Mouse (Mus musculus): ENCODE measurements around the gene Hpca. TPM values are rescaled to one million over a fixed set of nuclear protein-coding genes. Genes with fewer than 3 reads are reported as not detected.

Hpca gene
- polyA plus RNA-seq, 1 experiment from 2014 or later: 1.7 TPM

DNA sequence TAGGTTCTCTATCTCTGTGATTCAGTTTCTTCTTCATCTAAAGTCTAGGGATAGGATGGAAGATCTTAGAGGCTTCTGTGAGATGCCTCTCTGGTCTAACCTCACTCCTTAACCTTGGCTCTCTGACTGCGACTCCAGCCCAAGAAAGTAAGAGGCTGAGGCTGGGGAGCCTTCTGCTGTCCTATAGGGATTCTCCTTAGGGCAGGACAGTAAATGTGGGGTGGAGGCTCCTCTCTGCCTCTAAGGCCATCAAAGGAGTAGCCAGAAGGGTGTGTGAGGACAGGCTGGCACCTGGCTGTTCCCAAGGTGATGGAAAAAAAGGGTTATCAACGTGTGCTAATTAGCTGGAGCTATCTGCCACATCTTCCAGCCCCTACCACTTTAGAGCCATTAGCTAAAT, 13.8 kb upstream of the Hpca start:
- no peak overlapping the region for H3K9ac ChIP-seq
- H3K27me3 ChIP-seq (ENCODE audit: insufficient read depth, low read length): peaks cover 30% of the 10 kb centered on the region
- no peak overlapping the region for H3K4me2 ChIP-seq
- no peak for TF ChIP-seq CTCF (IDR thresholded peaks at IDR 0.05; ENCODE audit: low read depth)
- WGBS: 54% methylated on average over 2 of the region's 2 CpGs
- no peaks in the 10 kb centered on the region for H3K36me3 ChIP-seq (ENCODE audit: insufficient read depth)
- 0 out of 2 replicates have a peak, but pooled peaks cover 2% of the 10 kb centered on the region for H3K4me1 ChIP-seq (ENCODE audit: insufficient read depth)
- H3K9me3 ChIP-seq (ENCODE audit: low read depth, low read length): no peaks in the 10 kb centered on the region
- no peak overlapping the region for H3K27ac ChIP-seq (ENCODE audit: low read depth)
- DNase-seq: no peak
- ATAC-seq (ENCODE audit: insufficient read depth): no peak
- H3K4me3 ChIP-seq (ENCODE audit: low read depth, low read length): no peak overlapping the region

DNA sequence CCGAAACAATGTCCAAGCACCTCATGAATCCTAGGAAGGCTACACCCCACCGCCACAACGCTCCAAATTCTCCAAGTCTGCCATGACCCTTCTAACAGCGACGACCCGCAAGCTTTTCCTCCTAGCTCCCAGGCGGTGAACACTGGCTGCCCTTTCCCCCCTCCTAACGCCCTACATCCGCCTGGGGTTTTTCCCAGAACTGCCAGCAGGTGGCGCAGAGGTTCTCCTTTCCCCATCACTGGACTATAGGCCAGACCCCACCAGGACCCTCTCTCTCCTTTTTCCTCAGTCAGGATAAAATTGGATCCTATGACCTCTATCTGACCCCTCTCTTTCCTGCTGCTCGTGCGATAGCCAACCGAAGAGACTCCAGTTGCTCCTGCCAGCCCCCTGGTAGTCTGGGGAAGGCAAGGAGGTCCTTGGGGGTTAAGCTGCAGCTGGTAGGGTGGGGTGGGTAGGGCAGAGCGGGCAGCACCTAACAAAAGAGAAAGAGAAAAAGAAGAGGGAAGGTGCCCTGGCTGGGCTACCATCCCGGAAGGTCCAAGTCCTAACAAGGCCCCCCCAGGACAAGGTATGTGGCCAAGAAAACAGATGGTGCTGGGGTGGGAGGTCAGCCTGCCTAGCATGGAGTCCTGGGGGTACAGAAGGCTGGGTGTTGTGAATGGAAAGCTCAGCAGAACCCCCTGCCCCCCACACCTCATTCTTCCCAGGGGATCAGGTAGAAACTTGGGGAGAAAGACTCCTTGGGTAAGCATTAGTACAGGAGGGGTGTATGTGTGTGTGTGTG, 13.2 kb upstream of the Hpca start:
- Histone ChIP-seq H3K36me3 (ENCODE audit: insufficient read depth) (no peaks in the 10 kb centered on the region), H3K27ac (ENCODE audit: low read depth) (no peak overlapping the region), H3K9me3 (ENCODE audit: low read depth, low read length) (no peaks in the 10 kb centered on the region), H3K27me3 (ENCODE audit: insufficient read depth, low read length) (peaks cover 30% of the 10 kb centered on the region), H3K4me1 (ENCODE audit: insufficient read depth) (0 out of 2 replicates have a peak, but pooled peaks cover 6% of the 10 kb centered on the region), H3K9ac (no peak overlapping the region), H3K4me2 (peak overlapping the region; percentile 44), H3K4me3 (ENCODE audit: low read depth, low read length) (no peak overlapping the region)
- DNase-seq: peak; percentile 89
- 8% methylated on average over 15 of the region's 15 CpGs for whole genome bisulfite sequencing
- peak; percentile 90 for TF ChIP-seq CTCF (IDR thresholded peaks at IDR 0.05; ENCODE audit: low read depth)
- peak; percentile 38; the same call in 1 of the 2 replicates for ATAC-seq (ENCODE audit: insufficient read depth)

DNA sequence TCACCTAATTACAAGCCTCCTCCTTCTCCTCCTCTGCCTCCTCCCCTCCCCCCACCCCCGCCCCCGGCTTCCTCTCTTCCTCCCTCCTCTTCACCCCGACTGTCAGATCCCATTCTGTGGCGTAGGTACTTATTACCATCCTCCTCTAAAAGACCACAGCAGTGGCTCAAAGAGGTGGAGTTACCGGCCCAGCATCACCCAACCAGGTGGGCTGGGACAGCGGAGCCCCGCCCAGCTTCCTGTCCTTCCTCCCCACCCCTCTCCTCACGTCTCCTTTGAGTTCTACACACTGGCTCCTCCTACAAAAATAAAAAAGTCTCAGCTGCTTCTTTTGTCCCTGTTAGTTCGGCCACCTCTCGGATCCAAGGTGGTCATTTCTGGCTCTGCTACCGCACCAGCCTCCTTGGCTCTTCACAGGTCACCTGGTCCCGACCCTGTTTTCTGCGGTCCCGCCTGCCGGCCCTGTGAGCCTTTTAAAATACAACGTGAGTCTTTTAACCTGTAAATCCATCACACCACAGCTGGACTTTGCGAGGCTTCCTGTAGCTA, 9.0 kb upstream of the Hpca start:
- no peaks in the 10 kb centered on the region for H3K9me3 ChIP-seq (ENCODE audit: low read depth, low read length)
- H3K4me2 ChIP-seq: peak overlapping the region; percentile 56
- WGBS: 3% methylated on average over 17 of the region's 17 CpGs
- peaks cover 7% of the 10 kb centered on the region; the same call in 1 of the 2 replicates for H3K27me3 ChIP-seq (ENCODE audit: insufficient read depth, low read length)
- DNase-seq: peak; percentile 66
- no peak overlapping the region for H3K27ac ChIP-seq (ENCODE audit: low read depth)
- peaks cover 13% of the 10 kb centered on the region; the same call in 1 of the 2 replicates for H3K4me1 ChIP-seq (ENCODE audit: insufficient read depth)
- H3K36me3 ChIP-seq (ENCODE audit: insufficient read depth): no peaks in the 10 kb centered on the region
- peak; percentile 42; the same call in 1 of the 2 replicates for ATAC-seq (ENCODE audit: insufficient read depth)
- peak overlapping the region; percentile 25 for H3K4me3 ChIP-seq (ENCODE audit: low read depth, low read length)
- peak overlapping the region; percentile 8; the same call in 1 of the 2 replicates for H3K9ac ChIP-seq
- no peak for TF ChIP-seq CTCF (IDR thresholded peaks at IDR 0.05; ENCODE audit: low read depth)

DNA sequence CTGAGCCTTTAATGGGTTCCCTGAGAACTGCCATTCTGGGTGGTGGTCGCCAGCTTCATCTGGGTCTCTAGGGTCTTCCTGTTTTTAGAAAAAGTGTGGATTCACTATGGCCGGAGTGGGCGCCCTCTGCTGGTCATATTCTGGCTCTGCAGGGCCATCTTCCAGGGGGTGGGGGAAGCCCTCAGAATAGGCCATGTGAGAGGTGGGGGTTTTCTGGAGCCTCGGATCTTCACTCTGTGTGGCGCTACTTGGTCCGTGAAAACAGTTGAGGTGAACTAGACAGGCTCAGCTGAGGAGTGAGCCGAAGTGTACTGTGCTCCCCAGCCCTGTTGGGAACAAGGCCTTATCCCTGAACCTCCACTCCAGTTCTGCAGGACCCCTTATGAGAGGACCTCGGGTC, 8.3 kb upstream of the Hpca start:
- WGBS: 5% methylated on average over 8 of the region's 8 CpGs
- DNase-seq: peak; percentile 75

DNA sequence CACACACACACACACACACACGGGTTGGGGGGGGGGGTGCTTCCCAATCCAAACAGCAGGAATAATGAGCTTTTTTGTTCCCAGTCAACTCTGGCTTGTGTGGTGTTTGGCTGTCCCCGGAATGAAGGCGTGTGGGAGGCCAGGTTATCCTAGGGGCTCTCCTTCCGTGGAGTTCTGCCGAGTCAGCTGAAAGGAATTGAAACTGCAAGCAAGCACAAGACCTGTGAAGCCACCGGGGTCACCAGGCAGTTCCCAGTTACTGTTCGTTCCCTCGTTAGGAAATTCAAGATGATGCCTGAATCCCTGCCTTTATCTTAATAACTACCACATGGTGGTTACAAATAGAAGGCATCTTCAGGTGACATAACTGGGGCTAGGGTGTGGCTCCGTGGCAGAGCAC, 7.6 kb upstream of the Hpca start:
- no peak overlapping the region for H3K4me3 ChIP-seq (ENCODE audit: low read depth, low read length)
- ATAC-seq (ENCODE audit: insufficient read depth) (no peak), DNase-seq (no peak)
- 30% methylated on average over 9 of the region's 9 CpGs for WGBS
- H3K27ac ChIP-seq (ENCODE audit: low read depth): no peak overlapping the region
- H3K4me2 ChIP-seq: no peak overlapping the region
- no peak overlapping the region for H3K9ac ChIP-seq
- no peaks in the 10 kb centered on the region for H3K9me3 ChIP-seq (ENCODE audit: low read depth, low read length)
- no peak for TF ChIP-seq CTCF (IDR thresholded peaks at IDR 0.05; ENCODE audit: low read depth)
- no peaks in the 10 kb centered on the region for H3K36me3 ChIP-seq (ENCODE audit: insufficient read depth)
- H3K4me1 ChIP-seq (ENCODE audit: insufficient read depth): peaks cover 16% of the 10 kb centered on the region; the same call in 1 of the 2 replicates
- H3K27me3 ChIP-seq (ENCODE audit: insufficient read depth, low read length): peaks cover 11% of the 10 kb centered on the region; the same call in 1 of the 2 replicates

More for the DNA sequence above, 8.3 kb upstream of the Hpca start:
- H3K9ac ChIP-seq: no peak overlapping the region
- H3K9me3 ChIP-seq (ENCODE audit: low read depth, low read length): no peaks in the 10 kb centered on the region
- no peak overlapping the region; the same call in 1 of the 2 replicates for H3K4me3 ChIP-seq (ENCODE audit: low read depth, low read length)
- TF ChIP-seq CTCF (IDR thresholded peaks at IDR 0.05; ENCODE audit: low read depth): peak; percentile 84
- H3K4me1 ChIP-seq (ENCODE audit: insufficient read depth): peaks cover 16% of the 10 kb centered on the region; the same call in 1 of the 2 replicates
- 0 out of 2 replicates have a peak overlapping the region, but pooled peaks have one; percentile 4 for H3K27ac ChIP-seq (ENCODE audit: low read depth)
- ATAC-seq (ENCODE audit: insufficient read depth): peak; percentile 15; the same call in 1 of the 2 replicates
- peak overlapping the region; percentile 56 for H3K4me2 ChIP-seq
- no peaks in the 10 kb centered on the region for H3K36me3 ChIP-seq (ENCODE audit: insufficient read depth)
- H3K27me3 ChIP-seq (ENCODE audit: insufficient read depth, low read length): peaks cover 3% of the 10 kb centered on the region; the same call in 1 of the 2 replicates

DNA sequence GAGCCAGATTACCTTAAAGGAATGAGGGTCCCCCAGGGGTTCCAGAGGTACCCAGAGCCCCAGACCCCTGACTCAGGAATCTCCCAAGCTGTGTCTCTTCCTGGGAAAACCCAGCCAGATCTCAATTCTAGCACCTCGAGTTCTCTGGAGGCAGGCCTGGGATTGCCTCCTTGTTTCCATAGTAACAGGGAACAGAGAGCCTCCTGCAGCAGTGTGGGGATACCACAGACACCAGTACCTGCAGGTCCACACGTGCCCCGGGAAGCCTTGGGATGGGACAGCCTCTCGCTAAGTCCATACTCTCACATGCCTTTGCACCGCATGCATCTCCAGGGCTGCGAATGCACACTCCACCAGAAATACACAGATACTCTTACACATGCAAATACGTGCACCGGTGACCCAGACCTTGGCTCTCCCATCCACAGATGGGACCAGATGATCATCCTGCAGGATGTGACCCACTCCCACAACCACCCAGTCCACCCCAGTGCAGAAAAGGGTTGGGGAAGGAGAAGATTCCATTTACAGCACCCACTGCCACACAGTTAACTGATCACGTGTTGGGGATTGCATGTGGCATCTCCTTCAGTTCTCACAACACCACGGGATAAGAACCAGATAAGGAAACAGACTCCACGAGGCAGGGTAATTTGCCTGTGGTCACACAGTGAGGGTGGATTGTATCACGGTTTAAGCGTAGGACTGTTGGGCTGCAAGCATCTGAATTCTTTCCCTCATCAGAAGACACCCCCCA, 6.9 kb upstream of the Hpca start:
- H3K27me3 ChIP-seq (ENCODE audit: insufficient read depth, low read length): peaks cover 12% of the 10 kb centered on the region; the same call in 1 of the 2 replicates
- no peak for ATAC-seq (ENCODE audit: insufficient read depth)
- H3K4me3 ChIP-seq (ENCODE audit: low read depth, low read length): no peak overlapping the region
- TF ChIP-seq CTCF (IDR thresholded peaks at IDR 0.05; ENCODE audit: low read depth): no peak
- no peaks in the 10 kb centered on the region for H3K36me3 ChIP-seq (ENCODE audit: insufficient read depth)
- WGBS: 42% methylated on average over 13 of the region's 13 CpGs
- H3K4me2 ChIP-seq: no peak overlapping the region
- H3K9me3 ChIP-seq (ENCODE audit: low read depth, low read length): no peaks in the 10 kb centered on the region
- H3K9ac ChIP-seq: no peak overlapping the region
- no peak for DNase-seq
- H3K4me1 ChIP-seq (ENCODE audit: insufficient read depth): peaks cover 16% of the 10 kb centered on the region; the same call in 1 of the 2 replicates
- H3K27ac ChIP-seq (ENCODE audit: low read depth): no peak overlapping the region

Measured in lung, embryonic 14.5 days (tissue).